Mouse (Mus musculus) embryonic facial prominence, embryonic 13.5 days (tissue): Measurements from ENCODE around the gene Ldhc. TPM values are rescaled to one million over a fixed set of nuclear protein-coding genes. Genes with fewer than 3 reads are reported as not detected.

Experiments used
- ATAC-seq: fragments of 200-750 bp; cut with Nextera tagmentation; 2 replicates; pipeline ENCODE4 v1.8.0; 2017; ENCODE audit warnings: low read depth; ENCODE audit not compliant: insufficient number of reproducible peaks, insufficient read depth, low FRiP score, low TSS enrichment
- H3K27ac ChIP-seq: fragments of 300-500 bp; sonication (generic); 2 replicates; pipeline ENCODE4 v1.5.1; 2015; ENCODE audit warnings: moderate library complexity, mild to moderate bottlenecking, inconsistent platforms
- H3K27me3 ChIP-seq: fragments of 300-500 bp; sonication (generic); 2 replicates; pipeline ENCODE4 v1.6.1; 2015; ENCODE audit warnings: mild to moderate bottlenecking, inconsistent platforms
- H3K36me3 ChIP-seq: fragments of 300-500 bp; sonication (generic); 2 replicates; pipeline ENCODE4 v1.6.1; 2015; ENCODE audit warnings: mild to moderate bottlenecking, inconsistent platforms
- H3K4me1 ChIP-seq: fragments of 300-500 bp; sonication (generic); 2 replicates; pipeline ENCODE4 v1.6.1; 2015; ENCODE audit warnings: inconsistent platforms
- H3K4me2 ChIP-seq: fragments of 300-500 bp; sonication (generic); 2 replicates; pipeline ENCODE4 v1.6.1; 2015; ENCODE audit warnings: moderate library complexity, mild to moderate bottlenecking, inconsistent platforms
- H3K4me3 ChIP-seq: fragments of 300-500 bp; sonication (generic); 2 replicates; pipeline ENCODE4 v1.5.1; 2015; ENCODE audit warnings: mild to moderate bottlenecking, inconsistent platforms
- H3K9ac ChIP-seq: fragments of 300-500 bp; sonication (generic); 2 replicates; pipeline ENCODE4 v1.6.1; 2015; ENCODE audit warnings: mild to moderate bottlenecking, inconsistent platforms
- H3K9me3 ChIP-seq: fragments of 300-500 bp; sonication (generic); 2 replicates; pipeline ENCODE4 v1.6.1; 2016; ENCODE audit warnings: inconsistent platforms
- WGBS: fragments of 180-500 bp; shearing (Covaris S2); methylation state at CpG from one replicate; pipeline ENCODE4 v1.1.7; 2015; ENCODE audit warnings: mixed read lengths; 5-methylcytosine and 5-hydroxymethylcytosine counted together
- polyA plus RNA-seq: library from polyadenylated mRNA; unstranded; fragments of >200 nt; fragmentation: Nextera tagmentation; extraction: Ambion mirVana; gene quantifications from 2 replicates; pipeline ENCODE4 v1.2.1, GENCODE M21; 2015

Ldhc gene
- polyA plus RNA-seq, 1 experiment from 2014 or later, result not detected

DNA sequence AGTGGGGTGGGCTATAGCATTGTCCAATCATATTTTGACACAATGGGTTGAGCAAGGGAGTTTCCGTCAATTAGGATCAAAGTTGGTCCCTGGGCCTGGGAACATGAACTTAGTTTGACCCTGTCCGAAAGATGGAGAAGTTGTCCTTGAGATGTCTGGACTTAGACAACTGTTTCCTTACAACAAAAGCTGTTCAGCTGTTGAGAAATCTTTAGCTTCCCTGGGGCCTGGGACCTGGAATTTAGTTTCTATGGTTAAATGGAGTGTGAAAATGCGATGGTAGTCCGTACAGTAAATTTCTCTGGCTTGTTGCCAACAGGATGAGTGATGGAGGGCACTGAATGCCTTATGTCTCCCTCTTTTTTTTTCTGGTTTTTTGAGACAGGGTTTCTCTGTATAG, 61.1 kb downstream of the Ldhc start:
- H3K9ac ChIP-seq, result no peak overlapping the region

More for the DNA sequence above, 61.1 kb downstream of the Ldhc start:
- no peak for ATAC-seq
- no peaks in the 10 kb centered on the region for H3K9me3 ChIP-seq
- peaks cover 13% of the 10 kb centered on the region for H3K4me1 ChIP-seq
- 72% methylated on average over 4 of the region's 4 CpGs for WGBS
- peaks cover 7% of the 10 kb centered on the region; the same call in 1 of the 2 replicates for H3K36me3 ChIP-seq
- no peak overlapping the region for H3K4me3 ChIP-seq
- H3K27me3 ChIP-seq, result no peaks in the 10 kb centered on the region
- H3K27ac ChIP-seq, result no peak overlapping the region
- no peak overlapping the region for H3K4me2 ChIP-seq

Other genes with a start within 250 kb of the Ldhc start
- gene Sergef, start 221.4 kb upstream of the Ldhc start, polyA plus RNA-seq, result 15.4 and 17.1 TPM in 2 replicates
- 0.25 and 0.34 TPM in 2 replicates for gene Tph1, start 188.7 kb upstream of the Ldhc start, polyA plus RNA-seq
- gene Saal1, start 150.5 kb upstream of the Ldhc start, polyA plus RNA-seq, result 33.3 and 35.8 TPM in 2 replicates
- gene Saa3, start 145.5 kb upstream of the Ldhc start, polyA plus RNA-seq, result 0.11 and 0.13 TPM in 2 replicates
- gene Saa4, start 128.6 kb upstream of the Ldhc start, polyA plus RNA-seq, result 0.21 TPM in 1 of 2 replicates, not detected in the other
- gene Saa1, start 118.2 kb upstream of the Ldhc start, polyA plus RNA-seq, result 0.78 TPM in 1 of 2 replicates, not detected in the other
- gene Saa2, start 109.4 kb upstream of the Ldhc start, polyA plus RNA-seq, result not detected in 2 replicates
- 25.0 and 25.7 TPM in 2 replicates for gene Hps5, start 65.1 kb upstream of the Ldhc start, polyA plus RNA-seq
- 50.8 and 53.6 TPM in 2 replicates for gene Gtf2h1, start 65.1 kb upstream of the Ldhc start, polyA plus RNA-seq
- 1,326 and 1,347 TPM in 2 replicates for gene Ldha, start 19.7 kb upstream of the Ldhc start, polyA plus RNA-seq
- 198 TPM in 2 replicates for gene Tsg101, start 58.8 kb downstream of the Ldhc start, polyA plus RNA-seq
- 10.3 and 11.2 TPM in 2 replicates for gene Uevld, start 97.3 kb downstream of the Ldhc start, polyA plus RNA-seq
- not detected in 2 replicates for gene Gm9999, start 122.4 kb downstream of the Ldhc start, polyA plus RNA-seq
- gene Spty2d1, start 147.2 kb downstream of the Ldhc start, polyA plus RNA-seq, result 18.8 and 20.0 TPM in 2 replicates
- 17.4 and 18.9 TPM in 2 replicates for gene Tmem86a, start 189.4 kb downstream of the Ldhc start, polyA plus RNA-seq